Mouse (Mus musculus) CH12.LX (cell line): Measurements from ENCODE around the gene Exoc6. TPM values are rescaled to one million over a fixed set of nuclear protein-coding genes. Genes with fewer than 3 reads are reported as not detected.

Experiments
- DNase-seq: peaks from one replicate; pipeline ENCODE4 v3.0.0-alpha.2; 2013; ENCODE audit errors: extremely low read depth
- H3K27ac ChIP-seq: 2 replicates; pipeline ENCODE4 v1.5.1; 2012; ENCODE audit warnings: low read depth, mild to moderate bottlenecking, control low read depth, moderate library complexity; ENCODE audit not compliant: insufficient read depth
- H3K27me3 ChIP-seq: replicated peaks from 2 replicates; pipeline ENCODE3; 2012; ENCODE audit warnings: inconsistent platforms
- H3K36me3 ChIP-seq, 2 experiments: replicated peaks in 1 of 2; 2 replicates each; pipeline versions ENCODE3 to v1.6.1; 2012; ENCODE audit warnings: inconsistent platforms in 1 of 2, low read length in 1 of 2, mild to moderate bottlenecking in 1 of 2, mixed read lengths in 1 of 2, moderate library complexity in 1 of 2; ENCODE audit not compliant: control insufficient read depth in 1 of 2, insufficient read depth in 1 of 2
- H3K4me1 ChIP-seq, 2 experiments: 2 replicates each; pipeline ENCODE4 v1.6.1; 2012; ENCODE audit warnings: inconsistent platforms in 1 of 2, moderate library complexity in 1 of 2; ENCODE audit not compliant: insufficient read depth in 2 of 2, control insufficient read depth in 1 of 2
- H3K4me2 ChIP-seq: 2 replicates; pipeline ENCODE4 v1.6.1; 2012; ENCODE audit warnings: low read depth, mild to moderate bottlenecking, control low read depth; ENCODE audit not compliant: poor library complexity, insufficient read depth, severe bottlenecking
- H3K4me3 ChIP-seq, 3 experiments: fragments of 150-350 bp in 1 of 3; sonication (generic) in 1 of 3; replicated peaks in 1 of 3; 2 replicates each; pipeline versions ENCODE3 to v1.5.1; 2011 to 2012; ENCODE audit warnings: low read depth in 2 of 3, low read length in 2 of 3, mild to moderate bottlenecking in 2 of 3, moderate library complexity in 2 of 3, control low read depth in 1 of 3, improper control_type of control experiment in 1 of 3, inconsistent platforms in 1 of 3, mixed read lengths in 1 of 3; ENCODE audit not compliant: poor library complexity in 1 of 3
- H3K79me2 ChIP-seq: replicated peaks from 2 replicates; pipeline ENCODE4 v1.6.1; 2012; ENCODE audit warnings: mild to moderate bottlenecking, moderate library complexity; ENCODE audit not compliant: control insufficient read depth, poor library complexity, insufficient read depth, severe bottlenecking; ENCODE audit errors: extremely low read depth
- H3K9ac ChIP-seq: 2 replicates; pipeline ENCODE4 v1.6.1; 2012; ENCODE audit warnings: low read depth, mild to moderate bottlenecking, control low read depth, moderate library complexity; ENCODE audit not compliant: insufficient read depth
- H3K9me3 ChIP-seq: replicated peaks from 2 replicates; pipeline ENCODE3; 2012; ENCODE audit warnings: low read length, inconsistent platforms, mixed read lengths
- CHD2 ChIP-seq: IDR thresholded peaks from 2 replicates; pipeline ENCODE4 v1.6.1; 2011; ENCODE audit warnings: low read length, improper control_type of control experiment
- E2F4 ChIP-seq: IDR thresholded peaks from 2 replicates; pipeline ENCODE4 v1.6.1; 2011; ENCODE audit warnings: low read depth, low read length, improper control_type of control experiment; ENCODE audit not compliant: insufficient replicate concordance
- EP300 ChIP-seq: IDR thresholded peaks from 2 replicates; pipeline ENCODE4 v1.6.1; 2011; ENCODE audit warnings: low read length, improper control_type of control experiment
- HCFC1 ChIP-seq: IDR thresholded peaks from 2 replicates; pipeline ENCODE4 v1.6.1; 2012; ENCODE audit warnings: low read depth, mild to moderate bottlenecking, inconsistent platforms, low read length, improper control_type of control experiment
- IRF4 ChIP-seq: IDR thresholded peaks from 2 replicates; pipeline ENCODE4 v1.6.1; 2014; ENCODE audit warnings: low read depth, mild to moderate bottlenecking, inconsistent platforms, low read length, improper control_type of control experiment
- KAT2A ChIP-seq: IDR thresholded peaks from 2 replicates; pipeline ENCODE4 v1.6.1; 2012; ENCODE audit warnings: low read length, improper control_type of control experiment, inconsistent platforms; ENCODE audit not compliant: insufficient replicate concordance
- MAFK ChIP-seq: IDR thresholded peaks from 2 replicates; pipeline ENCODE4 v1.6.1; 2011; ENCODE audit warnings: low read length, improper control_type of control experiment; ENCODE audit not compliant: insufficient replicate concordance
- MYC ChIP-seq: IDR thresholded peaks from 2 replicates; pipeline ENCODE4 v1.6.1; 2011; ENCODE audit warnings: low read depth, mild to moderate bottlenecking, improper control_type of control experiment, low read length
- NELFE ChIP-seq: IDR thresholded peaks from 2 replicates; pipeline ENCODE4 v1.6.1; 2011; ENCODE audit warnings: low read depth, low read length, improper control_type of control experiment
- NRF1 ChIP-seq: IDR thresholded peaks from 2 replicates; pipeline ENCODE4 v1.6.1; 2014; ENCODE audit warnings: low read depth, mild to moderate bottlenecking, inconsistent platforms, low read length, improper control_type of control experiment, moderate library complexity
- PAX5 ChIP-seq: IDR thresholded peaks from 2 replicates; pipeline ENCODE4 v1.6.1; 2012; ENCODE audit warnings: low read length, inconsistent platforms, mixed read lengths
- POLR2AphosphoS2 ChIP-seq: IDR thresholded peaks from 2 replicates; pipeline ENCODE4 v1.6.1; 2011; ENCODE audit warnings: low read depth, low read length, improper control_type of control experiment
- RAD21 ChIP-seq: IDR thresholded peaks from 2 replicates; pipeline ENCODE4 v1.6.1; 2011; ENCODE audit warnings: low read depth, mild to moderate bottlenecking, low read length, improper control_type of control experiment, moderate library complexity
- TBP ChIP-seq: conservative IDR thresholded peaks from 2 replicates; pipeline ENCODE4 v1.6.1; 2011; ENCODE audit warnings: low read depth, low read length, improper control_type of control experiment
- USF1 ChIP-seq: IDR thresholded peaks from 2 replicates; pipeline ENCODE4 v1.6.1; 2014; ENCODE audit warnings: low read depth, mild to moderate bottlenecking, inconsistent platforms, low read length, improper control_type of control experiment
- ZKSCAN1 ChIP-seq: IDR thresholded peaks from 2 replicates; pipeline ENCODE4 v1.6.1; 2012; ENCODE audit warnings: low read depth, inconsistent platforms, low read length, improper control_type of control experiment, borderline replicate concordance
- ZMIZ1 ChIP-seq: IDR thresholded peaks from 2 replicates; pipeline ENCODE4 v1.6.1; 2012; ENCODE audit warnings: low read depth, mild to moderate bottlenecking, inconsistent platforms, low read length, improper control_type of control experiment
- ZNF384 ChIP-seq: IDR thresholded peaks from 2 replicates; pipeline ENCODE4 v1.6.1; 2012; ENCODE audit warnings: low read depth, low read length, improper control_type of control experiment, inconsistent platforms
- dilution Hi-C: fragments of 300-500 bp; cut with MboI; formaldehyde crosslinking; loops from 2 replicates; pipeline ENCODE4 v1.14.3; 2020; ENCODE audit warnings: low sequenced_read_pairs; ENCODE audit not compliant: extremely low pct_unique_long_range_greater_than_20kb, extremely low pct_ligation_motif_present
- in situ Hi-C: fragments of 300-500 bp; cut with MboI; formaldehyde crosslinking; loops from 3 replicates; pipeline ENCODE4 v1.14.3; 2019; ENCODE audit warnings: low sequenced_read_pairs, low pct_ligation_motif_present, low pct_unique_long_range_greater_than_20kb, mixed read lengths
- polyA plus RNA-seq: library from polyadenylated mRNA; unstranded; fragments of >175 nt; gene quantifications from 2 replicates; pipeline ENCODE4 v1.2.1, GENCODE M21; 2012; ENCODE audit warnings: low read depth; ENCODE audit not compliant: insufficient read length
- total RNA-seq, 2 experiments: library from RNA; depleted of rRNA; stranded (reverse); fragments of 300-350 nt in 1 of 2; fragments of >200 nt in 1 of 2; gene quantifications; 2 replicates each; pipeline ENCODE4 v1.2.3; 2012 to 2014

The Exoc6 gene
- total and polyA plus RNA-seq, 3 experiments: 8.0 to 18.5 (median 12.1) TPM

- Histone ChIP-seq H3K4me1 (peaks cover 0 to 15% of the 10 kb centered on the region in 2 experiments; a peak in 2 of 4 replicates), H3K9me3 (no peaks in the 10 kb centered on the region), H3K4me2 (no peak overlapping the region), H3K79me2 (no peaks in the 10 kb centered on the region), H3K36me3 (no peaks in the 10 kb centered on the region), H3K27ac (no peak overlapping the region), H3K27me3 (peaks cover 2% of the 10 kb centered on the region), H3K4me3 (no peak overlapping the region), H3K9ac (no peak overlapping the region)
- TF ChIP-seq EP300 (no peak), PAX5 (no peak)
- in situ Hi-C loops (no loop called here), dilution Hi-C loops (no loop called here)
- DNase-seq: no peak
Measured at GRCm38 (mm10) chr19:37544476-37544875, 5.7 kb upstream of the Exoc6 start.

GRCm38 (mm10) chr19:37545231-37545630 is 5.0 kb upstream of the Exoc6 start:
- in situ Hi-C loops (no loop called here), dilution Hi-C loops (no loop called here)
- Histone ChIP-seq H3K4me3 (no peak overlapping the region), H3K4me2 (no peak overlapping the region), H3K9ac (no peak overlapping the region), H3K79me2 (no peaks in the 10 kb centered on the region), H3K36me3 (no peaks in the 10 kb centered on the region), H3K4me1 (peaks cover 0 to 13% of the 10 kb centered on the region in 2 experiments; a peak in 2 of 4 replicates), H3K9me3 (no peaks in the 10 kb centered on the region), H3K27ac (no peak overlapping the region), H3K27me3 (peaks cover 3% of the 10 kb centered on the region)
- TF ChIP-seq ZKSCAN1 (no peak), ZMIZ1 (no peak), NRF1 (no peak), HCFC1 (no peak), MYC (no peak), USF1 (no peak), IRF4 (no peak), TBP (no peak), KAT2A (no peak)
- DNase-seq: no peak

GRCm38 (mm10) chr19:37545725-37546124 is 4.5 kb upstream of the Exoc6 start:
- Histone ChIP-seq H3K4me1 (peaks cover 0 to 11% of the 10 kb centered on the region in 2 experiments; a peak in 2 of 4 replicates), H3K36me3 (no peaks in the 10 kb centered on the region), H3K79me2 (no peaks in the 10 kb centered on the region), H3K9me3 (no peaks in the 10 kb centered on the region), H3K9ac (no peak overlapping the region), H3K27ac (no peak overlapping the region), H3K4me2 (no peak overlapping the region), H3K4me3 (no peak overlapping the region), H3K27me3 (peaks cover 3% of the 10 kb centered on the region)
- in situ Hi-C loops (no loop called here), dilution Hi-C loops (no loop called here)
- no peak for DNase-seq
- no peak for TF ChIP-seq RAD21
- TF ChIP-seq E2F4: no peak
- no peak for TF ChIP-seq NELFE
- no peak for TF ChIP-seq ZNF384
- no peak for TF ChIP-seq ZMIZ1
- no peak for TF ChIP-seq KAT2A
- TF ChIP-seq CHD2: no peak
- no peak for TF ChIP-seq USF1
- no peak for TF ChIP-seq POLR2AphosphoS2
- TF ChIP-seq MAFK: no peak
- TF ChIP-seq, all 38 proteins: peak for 0
